Mouse (Mus musculus): Measurements from ENCODE around the gene Map4. TPM values are rescaled to one million over a fixed set of nuclear protein-coding genes. Genes with fewer than 3 reads are reported as not detected.
"Not testable (repeated sequence)": the region's sequence is repeated elsewhere in the genome, so short reads cannot be mapped to it uniquely, and the experiment has no call there.

Gene Map4
- total RNA-seq, 2 experiments from 2014 or later, result 282 to 291 TPM

DNA sequence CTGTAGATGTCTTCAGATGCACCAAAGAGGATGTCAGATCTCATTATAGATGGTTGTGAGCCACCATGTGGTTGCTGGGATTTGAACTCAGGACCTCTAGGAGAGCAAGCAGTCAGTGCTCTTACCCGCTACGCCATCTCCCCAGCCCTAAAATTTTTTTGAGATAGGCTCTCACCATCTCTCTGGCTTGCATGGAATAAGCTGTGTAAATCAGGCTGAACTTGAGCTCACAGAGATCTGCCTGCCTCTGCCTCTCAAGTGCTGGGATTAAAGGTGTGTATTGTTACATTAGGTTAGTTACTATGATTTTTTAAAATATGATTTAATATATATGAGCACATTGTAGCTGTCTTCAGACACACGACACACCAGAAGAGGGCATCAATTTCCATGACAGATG, 2.1 kb upstream of the Map4 start:
- no peak for DNase-seq

DNA sequence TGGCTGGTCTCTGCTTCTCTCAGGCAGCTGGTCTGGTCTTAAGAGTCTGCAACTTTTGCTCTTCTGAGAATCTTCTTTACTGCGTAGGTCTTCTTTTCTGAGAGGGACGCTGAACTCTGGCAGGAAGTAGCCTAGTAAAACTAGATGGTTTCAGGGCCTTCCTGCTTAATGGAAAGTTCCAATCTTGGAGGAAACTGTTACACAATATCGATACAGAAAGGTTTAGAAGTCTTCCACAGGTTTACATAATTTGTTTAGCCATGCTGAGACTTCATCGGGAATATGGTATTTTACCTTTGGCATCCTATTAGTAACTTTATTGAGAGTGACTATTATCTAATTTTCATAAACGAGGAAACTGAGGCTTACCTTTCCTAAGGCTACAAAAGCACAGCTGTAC, 1.2 kb upstream of the Map4 start:
- no peak for DNase-seq

DNA sequence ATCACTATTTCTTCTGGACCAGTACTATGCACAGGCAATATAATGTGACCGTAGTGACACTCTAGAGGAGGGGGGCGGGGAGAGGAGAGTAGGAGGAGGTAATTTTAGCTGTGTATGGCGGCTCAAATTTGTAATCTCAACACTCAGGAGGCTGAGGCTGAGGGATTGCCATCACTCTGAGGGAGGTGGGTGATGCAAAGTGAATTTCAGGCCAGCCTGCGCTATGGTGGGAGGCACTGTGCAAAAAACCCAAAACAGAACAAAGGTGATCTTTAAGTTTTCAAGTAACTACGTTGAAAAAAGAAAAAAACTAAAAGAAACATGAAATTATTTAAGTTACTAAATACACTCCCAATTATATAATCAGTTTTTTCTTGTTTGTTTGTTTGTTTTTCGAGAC, 508 bp upstream of the Map4 start:
- DNase-seq, result no peak

DNA sequence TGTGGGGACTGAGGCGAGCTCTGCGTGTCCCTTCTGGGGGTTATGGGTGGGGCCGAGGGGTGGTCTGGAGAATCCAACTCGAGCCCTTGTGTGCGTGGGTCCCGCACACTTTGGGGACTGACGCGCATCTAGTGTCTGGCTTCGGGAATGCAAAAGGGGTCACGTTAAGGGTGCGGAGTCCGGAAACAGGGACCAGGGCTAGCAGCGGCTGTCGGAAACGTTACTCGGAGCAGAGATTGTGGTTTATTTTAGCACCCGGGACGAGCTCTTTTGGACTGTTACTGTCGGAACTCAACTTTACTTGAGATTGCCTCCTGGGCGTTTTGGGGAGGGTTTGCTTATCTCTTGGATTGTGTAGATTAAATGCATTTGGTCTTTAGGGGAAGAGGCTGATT, 1.1 kb downstream of the Map4 start:
- DNase-seq, result peak; percentile 49

DNA sequence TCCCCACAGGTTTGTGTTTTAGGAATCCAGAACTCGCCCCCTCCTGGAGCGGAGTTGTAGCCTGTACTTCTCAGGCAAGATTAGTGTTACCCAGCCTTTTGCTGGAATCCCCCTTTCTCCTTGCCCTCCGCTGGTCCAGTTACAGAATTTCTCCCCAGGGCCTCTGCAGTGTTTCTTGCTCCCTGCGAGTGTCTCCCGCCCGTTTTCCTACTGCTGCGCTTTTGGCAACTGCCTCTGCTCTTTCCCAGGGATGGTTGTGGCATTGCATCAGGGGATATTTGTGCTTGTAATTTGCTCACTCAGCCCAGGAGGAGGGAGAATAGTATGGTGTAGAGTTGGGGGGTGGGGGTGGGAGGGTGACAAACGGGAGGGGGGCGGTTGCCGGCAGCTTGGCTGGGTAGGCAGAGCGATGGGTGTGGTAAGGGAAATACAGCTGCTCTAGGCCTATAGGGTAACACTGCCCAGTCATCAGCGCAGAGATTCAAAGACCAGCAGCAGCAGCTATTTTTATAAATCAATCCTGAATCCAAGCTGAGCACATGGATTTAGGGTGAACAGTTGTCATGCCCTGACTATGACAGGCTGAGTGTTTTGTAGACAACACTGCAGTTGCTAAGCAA, 1.6 kb downstream of the Map4 start:
- DNase-seq, result peak; percentile 79

DNA sequence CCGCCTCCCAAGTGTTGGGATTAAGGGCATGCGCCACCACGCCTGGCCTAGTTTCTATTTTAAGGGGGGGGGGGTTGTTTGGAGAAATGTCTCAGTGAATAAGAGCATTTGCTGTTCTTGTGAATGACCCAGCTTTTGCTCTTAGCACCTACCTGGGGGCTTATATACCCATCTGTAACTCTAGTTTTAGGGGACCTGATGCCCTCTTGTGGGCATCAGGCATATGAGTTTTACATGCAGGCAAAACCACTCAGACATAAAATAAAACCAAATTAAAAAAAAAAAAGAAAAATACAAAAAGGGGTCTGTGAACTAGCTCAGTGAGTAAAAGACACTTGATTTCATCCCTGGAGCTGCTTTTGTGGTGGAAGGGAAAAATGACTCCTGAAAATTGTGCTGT, 8.1 kb downstream of the Map4 start:
- DNase-seq, result no peak

DNA sequence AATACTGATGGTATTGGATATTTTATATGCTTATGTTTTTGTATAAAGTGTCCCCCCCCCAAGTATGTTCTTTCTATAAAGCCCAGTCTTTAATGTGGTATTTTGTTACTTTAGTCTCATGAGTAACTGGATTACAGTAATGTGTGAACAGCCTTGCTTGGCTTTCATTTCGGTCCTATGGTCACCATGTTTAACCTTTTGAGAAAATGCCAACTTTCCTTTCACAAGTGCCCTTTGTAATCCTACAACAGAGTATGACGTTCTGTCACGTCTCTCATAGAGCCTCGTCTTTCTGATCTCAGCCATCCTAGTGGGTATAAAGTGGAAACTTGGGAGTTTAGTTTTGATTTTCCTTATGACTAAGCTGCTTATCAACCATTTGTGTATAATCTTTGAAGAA, 11.5 kb downstream of the Map4 start:
- DNase-seq, result no peak

DNA sequence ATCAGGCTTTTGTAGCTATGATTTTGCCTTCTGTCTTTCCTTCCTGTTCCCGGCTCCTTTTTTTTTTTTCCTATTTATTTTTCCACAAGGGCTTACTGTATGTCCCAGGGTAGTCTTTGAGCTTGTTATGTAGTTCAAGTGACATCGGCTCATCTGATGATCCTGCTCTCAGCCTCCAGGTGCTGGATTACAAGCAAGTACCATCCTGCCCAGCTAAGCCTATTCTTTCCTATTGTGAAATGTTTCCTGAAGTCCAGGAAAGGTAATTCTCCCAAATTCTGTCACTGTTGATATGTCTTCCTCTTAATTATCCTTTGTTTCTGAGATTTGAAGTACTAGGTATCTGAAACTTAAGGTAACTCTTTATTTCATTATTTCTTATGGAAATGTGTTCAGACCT, 13.5 kb downstream of the Map4 start:
- DNase-seq, result no peak

DNA sequence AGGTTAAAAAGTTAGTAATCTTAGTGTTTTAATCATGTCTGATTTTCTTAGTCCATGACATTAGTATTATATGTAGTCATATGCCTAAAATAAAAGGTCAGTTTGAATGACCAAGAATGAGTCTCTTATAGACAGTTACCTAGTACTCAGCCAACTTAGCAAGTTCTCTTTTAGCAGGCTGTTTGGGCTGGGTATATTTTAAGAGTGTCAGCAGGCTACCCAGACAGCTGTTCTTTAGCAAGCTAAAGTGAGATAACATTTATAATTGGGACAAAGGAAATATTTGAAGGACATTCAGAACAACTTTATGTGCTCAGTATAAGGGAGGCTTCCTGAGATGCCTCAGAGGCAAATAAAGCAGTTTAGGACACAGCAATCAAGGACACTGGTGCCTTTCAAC, 17.3 kb downstream of the Map4 start:
- DNase-seq, result no peak

DNA sequence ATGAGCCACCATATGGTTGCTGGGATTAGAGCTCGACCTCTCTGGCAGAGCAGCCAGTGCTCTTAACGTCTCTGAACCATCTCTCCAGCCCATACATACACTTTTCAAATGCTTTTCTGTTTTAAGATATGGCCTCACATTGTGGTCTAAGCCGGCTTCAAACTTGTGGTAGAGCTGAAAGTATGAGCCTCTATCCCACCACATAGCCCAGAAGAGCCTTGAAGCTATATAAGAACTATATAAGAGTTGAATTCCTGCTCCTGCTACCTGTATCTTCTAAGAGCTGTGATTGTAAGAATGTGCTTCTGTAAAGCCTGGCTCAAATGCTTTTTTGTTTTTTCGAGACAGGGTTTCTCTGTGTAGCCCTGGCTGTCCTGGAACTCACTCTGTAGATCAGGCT, 18.5 kb downstream of the Map4 start:
- DNase-seq, result no peak

DNA sequence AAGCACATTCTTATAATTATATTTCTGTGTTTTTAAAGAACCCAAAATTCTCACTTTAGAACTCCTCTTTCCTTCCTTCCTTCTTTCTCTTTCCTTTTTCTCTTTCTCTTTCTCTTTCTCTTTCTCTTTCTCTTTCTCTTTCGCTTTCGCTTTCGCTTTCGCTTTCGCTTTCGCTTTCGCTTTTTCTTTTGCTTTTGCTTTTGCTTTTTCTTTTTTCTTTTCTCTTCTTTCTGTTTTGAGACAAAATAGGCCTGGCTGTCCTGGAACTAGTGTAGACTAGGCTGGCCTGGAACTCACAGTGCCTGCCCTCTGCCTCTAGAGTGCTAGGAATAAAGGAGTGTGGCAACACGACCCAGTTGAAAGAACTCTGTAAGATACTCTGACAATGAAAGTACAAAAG, 22.3 kb downstream of the Map4 start:
- no peak for DNase-seq

DNA sequence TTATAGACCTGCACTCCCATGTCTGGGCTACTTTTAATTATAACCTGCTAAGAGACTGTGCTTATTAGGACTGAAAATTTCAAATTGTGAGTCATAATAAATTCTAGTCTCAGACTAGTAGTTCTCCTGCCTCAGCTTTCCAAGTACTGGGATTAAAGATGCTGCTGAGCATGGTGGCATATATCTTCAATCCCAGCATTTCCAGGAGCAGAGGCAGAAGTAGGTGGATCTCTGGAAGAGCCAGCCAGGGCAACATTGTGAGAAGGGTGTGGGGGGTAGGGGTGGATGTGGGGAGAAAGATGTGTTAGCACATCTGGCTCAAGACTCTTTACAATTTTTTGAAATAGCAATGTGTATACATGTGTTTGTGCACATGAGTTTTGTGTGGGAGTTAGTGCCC, 23.4 kb downstream of the Map4 start:
- DNase-seq, result no peak

DNA sequence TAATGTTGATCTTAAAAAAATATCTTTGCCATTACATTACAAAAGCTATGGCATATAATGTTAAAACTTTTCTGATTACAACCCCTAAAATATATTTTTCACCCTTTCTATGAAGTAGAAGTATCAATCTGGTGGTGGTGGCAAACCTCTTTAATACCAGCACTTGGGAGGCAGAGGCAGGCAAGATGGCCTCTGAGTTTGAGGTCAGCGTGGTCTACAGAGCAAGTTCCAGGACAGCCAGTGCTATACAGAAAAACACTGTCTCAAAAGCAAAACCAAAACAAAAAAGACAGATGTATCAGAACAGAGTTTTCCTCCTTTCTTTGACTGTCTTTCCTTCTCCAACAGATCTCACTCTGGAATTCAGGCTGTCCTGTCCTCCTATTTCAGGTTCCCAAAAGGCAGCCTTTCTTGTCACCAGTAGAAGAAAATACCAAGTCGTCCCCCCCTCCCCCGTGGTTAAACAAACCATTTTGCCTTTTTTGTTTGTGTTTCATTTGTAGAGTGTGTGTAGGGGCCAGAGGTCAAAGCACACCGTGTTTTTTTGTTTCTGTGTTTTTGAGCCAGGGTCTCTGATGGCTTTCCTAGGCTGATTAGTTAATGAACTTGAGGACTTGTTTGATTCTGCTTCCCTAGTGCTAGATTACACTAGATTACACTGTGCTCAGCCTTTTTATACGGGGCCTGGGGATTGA, 28.3 kb downstream of the Map4 start:
- no peak for DNase-seq

DNA sequence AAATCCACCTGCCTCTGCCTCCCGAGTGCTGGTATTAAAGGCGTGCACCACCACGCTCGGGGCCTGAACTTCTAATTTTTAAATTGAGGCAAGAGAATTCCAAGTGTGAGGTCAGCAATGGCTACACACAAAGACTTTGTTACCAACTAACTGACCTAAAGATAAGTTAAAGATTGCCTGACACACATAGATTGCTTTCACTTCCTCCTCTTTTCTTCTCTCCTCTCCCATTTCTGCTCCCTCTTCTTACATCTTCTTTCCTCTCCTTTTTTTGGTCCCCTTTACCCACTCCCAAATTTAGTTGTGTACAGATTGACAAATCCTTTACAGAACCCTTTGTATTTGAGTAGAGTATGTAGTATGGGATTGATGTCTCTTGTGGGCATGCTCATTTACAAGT, 29.3 kb downstream of the Map4 start:
- no peak for DNase-seq

DNA sequence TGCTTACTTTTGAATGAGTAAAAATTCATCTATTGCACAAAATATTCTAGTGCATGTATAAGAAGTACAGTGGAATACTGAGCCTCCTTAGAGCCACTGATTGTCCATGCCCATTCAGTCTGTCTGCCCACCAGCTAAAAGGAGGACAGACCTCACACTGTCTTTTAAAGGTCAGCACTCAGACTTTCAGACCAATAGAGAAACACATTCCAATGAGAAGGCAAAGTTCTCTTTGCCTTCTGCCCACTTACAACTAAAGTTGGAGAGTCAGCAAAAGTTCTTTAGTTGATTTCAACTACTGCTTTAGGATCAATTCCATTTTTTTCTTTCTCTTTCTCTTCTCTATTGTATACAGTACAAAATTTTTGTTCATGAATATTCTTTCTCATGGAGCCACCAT, 33.5 kb downstream of the Map4 start:
- no peak for DNase-seq

DNA sequence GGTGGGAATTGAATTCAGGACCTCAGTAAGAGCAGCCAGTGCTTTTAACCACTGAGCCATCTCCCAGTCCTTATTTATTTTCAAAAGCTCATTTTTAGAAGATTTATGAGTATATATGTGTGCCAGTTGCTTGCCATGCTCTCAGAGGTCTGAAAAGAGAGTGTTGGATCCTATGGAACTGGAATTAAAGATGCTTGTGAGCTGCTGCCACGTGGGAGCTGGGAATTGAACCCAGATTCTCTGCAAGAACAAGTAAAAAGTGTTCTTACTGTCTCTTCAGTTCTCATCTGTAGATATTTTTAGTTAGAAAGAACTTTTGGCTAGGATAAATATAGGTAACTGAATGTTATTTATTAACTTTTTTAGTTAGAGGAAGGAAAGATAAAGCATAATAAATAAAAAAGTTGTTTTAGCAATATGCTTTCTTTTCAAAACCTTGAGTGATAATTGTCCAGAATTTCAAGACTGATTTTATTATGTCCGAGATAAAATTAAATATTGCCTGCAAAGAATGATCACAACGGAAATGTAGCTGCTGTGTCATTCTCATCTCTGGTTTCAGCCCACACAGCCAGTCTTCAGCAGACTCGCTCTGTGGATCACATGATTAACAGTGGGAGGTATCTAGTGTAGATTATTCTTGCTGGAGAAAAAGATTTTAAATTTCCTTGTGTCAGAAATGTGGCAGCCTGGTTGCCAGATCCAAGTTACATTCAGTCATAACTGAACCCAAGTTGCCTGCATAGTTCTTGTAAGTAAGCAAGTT, 37.3 kb downstream of the Map4 start:
- no peak for DNase-seq

DNA sequence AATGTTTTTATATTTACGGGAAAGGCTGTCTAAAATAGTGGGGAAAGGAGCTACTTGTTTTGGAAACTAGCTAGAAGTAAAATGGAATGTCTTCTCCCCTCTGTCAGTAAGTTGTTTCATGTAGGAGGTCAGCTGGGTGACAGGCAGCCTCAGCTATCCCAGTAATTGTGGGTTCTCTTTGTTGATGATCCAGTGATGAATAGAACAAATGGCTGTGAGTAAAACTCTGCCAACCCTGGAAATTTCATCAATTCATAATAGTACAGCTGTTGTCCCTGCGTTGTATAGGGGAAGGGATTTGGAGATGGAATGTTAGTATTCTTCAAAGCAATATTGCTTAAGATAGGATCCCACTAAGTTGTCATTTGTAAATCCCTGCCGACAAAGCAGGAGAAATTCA, 37.9 kb downstream of the Map4 start:
- DNase-seq, result no peak

DNA sequence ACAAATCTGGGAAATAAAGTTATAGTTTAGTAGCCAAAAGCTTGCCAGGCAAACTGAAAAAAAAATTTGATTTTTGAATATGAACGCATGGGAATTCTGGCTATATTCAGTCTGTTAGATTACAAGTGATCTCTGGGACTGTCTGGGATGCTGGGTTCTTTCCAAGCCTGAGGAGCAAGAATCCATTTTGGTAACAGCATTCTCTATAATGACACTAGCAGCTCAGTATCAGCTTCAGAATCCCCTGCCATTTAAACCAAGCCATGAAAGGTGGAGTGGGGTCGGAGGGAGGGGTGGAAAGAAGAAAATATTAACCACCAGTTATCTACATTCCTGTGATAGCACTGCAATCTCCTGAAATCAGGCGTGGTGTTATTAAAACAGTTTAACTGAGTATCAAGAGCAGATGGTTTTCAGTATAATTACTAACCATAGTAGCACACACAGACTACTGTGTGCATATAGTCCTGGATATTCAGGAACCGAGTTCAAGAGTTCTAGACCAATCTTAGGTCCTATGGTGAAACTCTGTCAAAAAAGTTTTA, 38.6 kb downstream of the Map4 start:
- DNase-seq, result no peak

DNA sequence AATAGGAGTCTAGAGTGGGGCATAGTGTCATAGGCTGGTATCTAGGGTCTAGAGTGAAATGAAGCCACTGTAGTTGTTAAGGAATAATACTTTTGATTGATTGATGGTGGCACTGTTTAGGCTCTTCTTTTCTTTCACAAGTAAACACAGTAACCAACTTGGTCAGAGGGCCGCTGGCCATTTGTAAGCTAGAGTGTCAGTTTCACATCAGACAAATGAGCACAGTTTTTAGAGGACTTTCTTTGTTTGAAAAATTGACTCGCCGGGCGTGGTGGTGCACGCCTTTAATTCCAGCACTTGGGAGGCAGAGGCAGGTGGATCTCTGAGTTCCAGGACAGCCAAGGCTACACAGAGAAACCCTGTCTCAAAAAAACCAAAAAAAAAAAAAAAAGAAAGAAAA, 40.5 kb downstream of the Map4 start:
- DNase-seq, result not testable (repeated sequence)

DNA sequence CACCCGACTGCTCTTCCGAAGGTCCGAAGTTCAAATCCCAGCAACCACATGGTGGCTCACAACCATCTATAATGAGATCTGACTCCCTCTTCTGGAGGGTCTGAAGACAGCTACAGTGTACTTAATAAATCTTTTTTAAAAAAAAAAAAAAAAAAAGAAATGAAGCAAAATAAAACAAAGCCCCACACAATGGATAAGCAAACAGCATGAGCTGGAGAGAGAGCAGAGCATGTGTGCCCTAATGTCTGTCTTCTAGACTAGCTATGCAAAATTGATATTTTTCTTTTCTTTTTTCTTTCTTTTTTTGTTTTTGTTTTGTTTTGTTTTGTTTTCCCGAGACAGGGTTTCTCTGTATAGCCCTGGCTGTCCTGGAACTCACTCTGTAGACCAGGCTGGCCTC, 49.0 kb downstream of the Map4 start:
- not testable (repeated sequence) for DNase-seq

DNA sequence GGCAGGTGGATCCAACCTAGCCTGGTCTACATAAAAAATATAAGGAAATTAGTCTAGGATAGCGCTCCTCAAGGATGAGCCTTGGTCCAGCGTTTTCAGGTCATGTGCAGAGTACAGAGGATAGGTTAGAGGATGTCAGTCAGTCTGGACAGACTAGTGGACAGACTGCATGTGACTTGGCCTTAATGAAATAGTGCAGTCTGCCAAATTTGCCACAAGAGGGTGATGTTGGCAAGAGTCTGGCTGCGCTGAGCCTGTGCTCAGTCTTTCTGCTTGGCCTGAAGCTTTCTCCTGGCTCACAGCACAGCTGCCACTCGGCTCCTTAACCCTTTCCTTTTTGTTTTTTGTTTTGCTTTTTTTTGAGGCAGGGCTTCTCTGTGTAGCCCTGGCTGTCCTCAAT, 54.2 kb downstream of the Map4 start:
- peak; percentile 71 for DNase-seq

DNA sequence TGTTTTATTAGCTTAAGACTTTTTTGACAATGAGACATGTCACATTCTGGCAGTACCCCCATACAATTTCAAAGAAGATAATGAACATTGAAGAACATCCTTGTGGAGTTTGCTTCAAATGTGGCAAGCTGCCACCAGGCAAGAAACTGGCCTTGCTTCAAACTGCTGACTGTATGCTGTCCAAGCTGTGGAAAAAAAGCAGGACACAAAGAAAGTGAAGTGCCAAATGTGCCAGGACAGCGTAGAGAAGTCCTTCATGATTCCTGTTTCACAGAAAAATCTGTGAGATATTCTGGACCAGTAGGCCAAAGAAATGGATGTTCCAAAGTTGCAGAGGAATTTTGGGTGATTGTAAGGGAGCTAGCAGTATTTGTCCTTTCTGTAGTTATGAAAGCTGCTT, 57.8 kb downstream of the Map4 start:
- peak; percentile 67 for DNase-seq

DNA sequence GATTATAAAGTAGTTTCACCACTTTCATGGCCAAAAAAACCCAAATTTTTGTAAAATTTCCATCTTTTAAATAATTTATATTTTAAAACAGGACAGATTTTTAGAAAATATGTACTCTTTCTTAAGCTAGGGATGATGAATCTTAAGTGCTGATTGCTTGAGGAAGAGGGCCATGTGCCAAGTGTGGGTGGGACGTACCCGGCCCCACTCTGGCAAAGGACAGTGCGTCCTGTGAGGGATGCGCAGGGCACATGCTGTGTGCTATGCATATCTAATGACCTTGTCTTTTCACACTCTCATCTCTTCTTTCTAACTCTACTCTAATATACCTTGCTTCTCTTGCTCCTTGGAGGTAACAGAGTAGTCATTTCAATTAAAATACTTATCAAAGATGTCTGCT, 66.2 kb downstream of the Map4 start:
- DNase-seq, result no peak

DNA sequence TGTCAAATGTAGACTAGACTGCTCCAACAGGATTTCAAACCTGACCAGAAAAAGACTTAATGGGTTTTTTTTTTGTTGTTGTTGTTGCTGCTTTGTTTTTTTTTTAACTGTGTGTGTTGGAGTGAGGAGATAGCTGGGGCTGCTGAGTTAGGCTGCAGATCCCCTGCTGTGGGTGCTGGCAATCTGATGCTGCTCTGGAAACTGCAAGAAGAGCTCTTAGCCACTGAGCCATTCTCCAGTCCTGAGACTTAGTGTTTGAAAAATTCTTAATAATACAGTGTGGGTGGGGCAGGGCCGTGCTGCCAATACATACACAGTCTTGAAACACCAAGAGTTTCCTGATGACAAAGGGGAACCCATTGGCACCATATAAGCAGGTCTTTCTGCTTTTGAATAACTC, 70.7 kb downstream of the Map4 start:
- DNase-seq, result no peak

Measured in heart, postnatal 4 days (tissue).